Mouse (Mus musculus): ENCODE measurements around the gene Eif4a2. TPM values are rescaled to one million over a fixed set of nuclear protein-coding genes. Genes with fewer than 3 reads are reported as not detected.

Eif4a2 gene
- polyA plus RNA-seq, 1 experiment = 288 TPM

DNA sequence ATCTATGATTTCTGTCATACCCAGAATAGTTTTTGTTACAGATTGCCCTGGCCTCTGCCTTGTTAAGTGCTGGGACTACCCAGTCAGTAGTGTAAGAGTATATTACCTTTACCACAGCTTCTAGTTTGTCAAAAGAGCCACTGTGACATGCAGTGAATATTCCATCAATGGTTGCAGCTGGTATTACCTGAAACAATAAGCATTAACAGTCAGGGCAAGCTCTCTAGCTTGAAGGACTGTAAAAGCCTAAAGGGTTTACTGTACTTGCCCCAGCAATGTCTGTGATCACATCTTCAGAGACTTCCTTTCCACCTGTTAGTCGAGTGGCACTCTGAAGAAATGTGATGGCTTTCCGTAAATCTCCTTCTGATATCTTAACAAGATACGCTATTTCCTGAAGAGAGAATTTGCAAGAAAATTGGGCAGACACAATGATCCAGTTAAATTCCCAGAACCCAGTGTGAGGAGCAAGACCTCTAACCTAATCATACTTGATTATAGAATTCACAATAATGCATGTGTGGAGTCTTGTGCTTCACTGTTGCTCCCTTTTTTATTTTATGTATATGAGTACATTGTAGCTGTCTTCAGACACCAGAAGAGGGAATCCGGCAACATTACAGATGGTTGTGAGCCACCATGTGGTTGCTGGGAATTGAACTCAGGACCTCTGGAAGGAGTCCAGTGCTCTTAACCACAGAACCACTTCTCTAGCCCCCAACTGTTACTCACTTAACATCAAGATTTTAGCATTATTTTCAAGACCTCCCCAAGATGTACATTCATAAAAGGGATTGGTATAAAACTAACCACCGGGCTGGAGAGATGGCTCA is 7.3 kb downstream of the Eif4a2 start:
- no peaks in the 10 kb centered on the region for H3K4me1 ChIP-seq (ENCODE audit: control insufficient read depth, insufficient read depth, insufficient read length, low read length)
- H3K4me3 ChIP-seq (ENCODE audit: insufficient read depth, low read depth, low read length) = no peak overlapping the region
- H3K27ac ChIP-seq (replicated peaks; ENCODE audit: low read depth, low read length) = no peak overlapping the region

DNA sequence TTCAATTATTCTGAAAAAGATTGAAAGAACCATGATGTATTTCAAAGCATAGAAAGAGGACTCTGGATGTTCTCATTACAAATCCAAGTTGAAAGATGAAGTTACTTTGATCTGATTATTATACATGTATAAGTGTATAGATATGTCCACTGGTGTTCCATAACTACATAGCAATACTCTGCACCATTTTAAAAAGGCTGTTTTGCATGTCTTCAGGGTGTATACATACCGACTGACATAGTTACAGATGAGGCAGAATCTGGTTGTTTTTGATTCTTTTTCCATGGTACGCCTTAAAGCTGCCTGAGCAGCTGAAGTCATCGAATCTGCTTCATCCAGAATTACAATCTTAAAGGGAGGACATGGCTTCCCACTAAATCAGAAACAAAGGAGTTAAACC is 8.2 kb downstream of the Eif4a2 start:
- Histone ChIP-seq H3K4me3 (ENCODE audit: insufficient read depth, low read depth, low read length) (no peak overlapping the region), H3K4me1 (ENCODE audit: control insufficient read depth, insufficient read depth, insufficient read length, low read length) (no peaks in the 10 kb centered on the region), H3K27ac (replicated peaks; ENCODE audit: low read depth, low read length) (no peak overlapping the region)

- Histone ChIP-seq H3K4me3 (ENCODE audit: insufficient read depth, low read depth, low read length) (no peak overlapping the region), H3K27ac (replicated peaks; ENCODE audit: low read depth, low read length) (no peak overlapping the region), H3K4me1 (ENCODE audit: control insufficient read depth, insufficient read depth, insufficient read length, low read length) (no peaks in the 10 kb centered on the region)
Measured at GRCm38 (mm10) chr16:23117173-23117572, 9.9 kb downstream of the Eif4a2 start.

DNA sequence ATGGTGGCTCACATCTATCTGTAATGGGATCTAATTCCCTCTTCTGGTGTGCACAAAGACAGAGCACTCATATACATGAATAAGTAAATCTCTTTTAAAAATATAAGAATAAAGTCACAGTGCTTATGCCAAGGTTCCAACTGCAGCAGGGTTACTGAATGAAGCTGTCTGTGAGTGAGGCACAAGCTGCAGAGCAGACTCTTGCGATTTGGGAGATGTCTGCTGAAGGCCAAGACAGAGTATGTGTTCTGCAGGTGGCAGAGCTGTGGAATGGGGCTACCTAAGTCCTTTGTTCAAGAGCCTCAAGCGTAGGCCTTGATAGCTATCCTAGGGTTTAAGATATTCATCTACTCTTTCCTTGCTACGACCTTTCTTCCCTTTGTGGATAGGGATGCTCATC is 15.2 kb downstream of the Eif4a2 start:
- Histone ChIP-seq H3K27ac (replicated peaks; ENCODE audit: low read depth, low read length) (no peak overlapping the region), H3K4me1 (ENCODE audit: control insufficient read depth, insufficient read depth, insufficient read length, low read length) (no peaks in the 10 kb centered on the region), H3K4me3 (ENCODE audit: insufficient read depth, low read depth, low read length) (no peak overlapping the region)

- Histone ChIP-seq H3K4me1 (ENCODE audit: control insufficient read depth, insufficient read depth, insufficient read length, low read length) (no peaks in the 10 kb centered on the region), H3K4me3 (ENCODE audit: insufficient read depth, low read depth, low read length) (no peak overlapping the region), H3K27ac (replicated peaks; ENCODE audit: low read depth, low read length) (no peak overlapping the region)
Measured at GRCm38 (mm10) chr16:23123104-23123503, 15.9 kb downstream of the Eif4a2 start.

GRCm38 (mm10) chr16:23124398-23124797 is 17.2 kb downstream of the Eif4a2 start:
- no peak overlapping the region for H3K4me3 ChIP-seq (ENCODE audit: insufficient read depth, low read depth, low read length)
- H3K4me1 ChIP-seq (ENCODE audit: control insufficient read depth, insufficient read depth, insufficient read length, low read length) = no peaks in the 10 kb centered on the region
- no peak overlapping the region for H3K27ac ChIP-seq (replicated peaks; ENCODE audit: low read depth, low read length)

GRCm38 (mm10) chr16:23127311-23127672 is 20.0 kb downstream of the Eif4a2 start:
- Histone ChIP-seq H3K4me3 (ENCODE audit: insufficient read depth, low read depth, low read length) (peak overlapping the region; percentile 84), H3K4me1 (ENCODE audit: control insufficient read depth, insufficient read depth, insufficient read length, low read length) (no peaks in the 10 kb centered on the region), H3K27ac (replicated peaks; ENCODE audit: low read depth, low read length) (no peak overlapping the region)

GRCm38 (mm10) chr16:23127673-23128375 is 20.6 kb downstream of the Eif4a2 start, which contains the start of gene Rfc4:
TSS of gene Rfc4 (minus strand) at chr16:23127737.
- Histone ChIP-seq H3K27ac (replicated peaks; ENCODE audit: low read depth, low read length) (peak within 1 kb of the TSS; percentile 96), H3K4me3 (ENCODE audit: insufficient read depth, low read depth, low read length) (peak within 1 kb of the TSS; percentile 84), H3K4me1 (ENCODE audit: control insufficient read depth, insufficient read depth, insufficient read length, low read length) (no peaks in the 10 kb centered on the region)

DNA sequence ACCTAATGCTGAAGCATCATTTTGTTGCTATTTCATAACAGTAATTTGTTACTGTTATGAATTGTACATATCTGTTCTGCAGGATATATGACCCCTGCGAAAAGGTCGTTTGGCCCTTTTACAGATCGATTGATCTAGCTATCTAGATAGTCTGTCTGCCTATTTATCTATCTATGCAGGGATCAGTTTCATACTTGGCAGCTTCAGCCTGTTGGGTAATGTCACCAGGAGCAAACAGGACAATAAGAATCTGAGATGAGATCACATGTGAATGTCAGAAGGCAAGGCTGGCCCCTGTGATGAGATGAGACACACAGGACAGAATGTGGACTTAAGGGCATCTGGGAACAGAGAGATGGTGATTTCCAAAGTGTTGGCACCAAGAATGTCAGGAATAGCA is 23.1 kb downstream of the Eif4a2 start:
- H3K27ac ChIP-seq (replicated peaks; ENCODE audit: low read depth, low read length) = no peak overlapping the region
- no peaks in the 10 kb centered on the region for H3K4me1 ChIP-seq (ENCODE audit: control insufficient read depth, insufficient read depth, insufficient read length, low read length)
- H3K4me3 ChIP-seq (ENCODE audit: insufficient read depth, low read depth, low read length) = no peak overlapping the region

GRCm38 (mm10) chr16:23132336-23132735 is 25.1 kb downstream of the Eif4a2 start:
- Histone ChIP-seq H3K4me3 (ENCODE audit: insufficient read depth, low read depth, low read length) (no peak overlapping the region), H3K4me1 (ENCODE audit: control insufficient read depth, insufficient read depth, insufficient read length, low read length) (no peaks in the 10 kb centered on the region), H3K27ac (replicated peaks; ENCODE audit: low read depth, low read length) (no peak overlapping the region)

DNA sequence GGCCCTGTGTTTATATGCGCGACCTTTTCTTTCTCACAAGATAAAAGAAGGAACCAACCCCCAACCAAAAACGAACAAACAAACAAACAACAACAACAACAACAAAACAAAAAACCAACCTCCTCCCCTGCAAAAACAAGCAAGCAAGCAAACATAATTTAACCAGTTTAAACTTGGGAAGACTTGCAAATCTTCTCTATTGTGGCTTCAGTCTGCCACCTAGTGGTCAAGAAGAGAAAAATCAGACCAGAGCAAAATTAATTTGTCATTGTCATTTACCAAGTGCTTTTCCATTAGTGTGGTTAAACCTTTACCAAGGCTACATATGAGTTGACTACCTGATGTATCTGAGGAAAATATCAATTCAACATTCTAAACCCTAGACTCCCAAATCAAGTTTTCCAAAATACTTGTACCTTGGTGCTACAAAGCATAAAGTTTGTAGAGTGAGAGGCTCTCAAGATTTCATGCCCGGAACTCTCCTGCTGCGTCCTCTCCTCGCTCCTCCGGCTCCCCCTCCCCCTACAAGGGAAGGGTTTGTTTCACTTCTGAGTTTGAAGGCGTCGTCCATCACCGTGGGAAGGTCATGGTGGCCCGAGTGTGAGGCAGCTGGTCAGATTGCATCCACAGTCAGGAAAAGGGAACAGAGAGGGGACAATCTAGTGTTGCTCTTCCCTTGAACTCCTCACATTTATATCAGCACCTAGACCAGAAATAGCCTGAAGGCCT is 28.3 kb downstream of the Eif4a2 start:
- Histone ChIP-seq H3K4me3 (ENCODE audit: insufficient read depth, low read depth, low read length) (no peak overlapping the region), H3K27ac (replicated peaks; ENCODE audit: low read depth, low read length) (no peak overlapping the region), H3K4me1 (ENCODE audit: control insufficient read depth, insufficient read depth, insufficient read length, low read length) (no peaks in the 10 kb centered on the region)

GRCm38 (mm10) chr16:23136406-23136970 is 29.2 kb downstream of the Eif4a2 start:
- Histone ChIP-seq H3K4me3 (ENCODE audit: insufficient read depth, low read depth, low read length) (no peak overlapping the region), H3K27ac (replicated peaks; ENCODE audit: low read depth, low read length) (no peak overlapping the region), H3K4me1 (ENCODE audit: control insufficient read depth, insufficient read depth, insufficient read length, low read length) (no peaks in the 10 kb centered on the region)

DNA sequence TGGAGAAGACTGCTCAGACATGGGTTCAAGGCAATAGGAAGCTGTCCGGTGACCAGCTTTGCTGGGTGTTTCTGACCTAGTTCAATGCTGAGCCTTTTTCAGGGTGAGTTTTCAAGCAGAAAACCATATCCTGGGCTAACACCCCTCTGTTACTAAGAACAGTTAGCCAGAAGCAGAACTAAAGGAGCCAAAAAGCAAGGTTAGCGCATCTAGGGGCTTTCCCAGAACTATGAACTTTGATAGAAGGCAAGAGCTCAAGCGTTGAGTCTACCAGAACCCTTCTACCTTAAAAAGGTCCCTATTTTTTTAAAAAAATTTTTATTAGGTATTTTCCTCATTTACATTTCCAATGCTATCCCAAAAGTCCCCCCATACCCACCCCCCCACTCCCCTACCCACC is 33.7 kb downstream of the Eif4a2 start:
- Histone ChIP-seq H3K4me1 (ENCODE audit: control insufficient read depth, insufficient read depth, insufficient read length, low read length) (peaks cover 9% of the 10 kb centered on the region), H3K4me3 (ENCODE audit: insufficient read depth, low read depth, low read length) (no peak overlapping the region), H3K27ac (replicated peaks; ENCODE audit: low read depth, low read length) (no peak overlapping the region)

DNA sequence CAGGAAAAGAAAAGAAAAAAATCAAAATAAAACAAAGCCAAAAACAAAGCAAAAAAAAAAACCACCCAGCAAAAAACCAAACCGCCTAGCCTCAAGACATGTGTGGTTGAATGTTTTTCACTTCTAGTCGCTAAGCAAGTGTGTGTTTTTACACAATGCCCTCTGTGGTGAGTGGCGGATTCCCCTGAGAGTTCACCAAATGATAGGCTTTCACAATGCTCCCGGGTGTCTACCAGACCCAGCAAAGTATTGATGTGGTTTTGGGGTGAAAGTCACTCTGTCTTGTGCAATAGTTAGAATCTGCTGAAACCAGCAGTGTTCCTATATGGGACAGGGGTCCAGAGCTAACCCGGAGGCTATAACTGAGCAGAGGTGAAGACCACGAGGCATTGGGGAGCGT is 37.1 kb downstream of the Eif4a2 start:
- H3K4me3 ChIP-seq (ENCODE audit: insufficient read depth, low read depth, low read length) = no peak overlapping the region
- H3K4me1 ChIP-seq (ENCODE audit: control insufficient read depth, insufficient read depth, insufficient read length, low read length) = peaks cover 9% of the 10 kb centered on the region
- H3K27ac ChIP-seq (replicated peaks; ENCODE audit: low read depth, low read length) = peak overlapping the region; percentile 90

DNA sequence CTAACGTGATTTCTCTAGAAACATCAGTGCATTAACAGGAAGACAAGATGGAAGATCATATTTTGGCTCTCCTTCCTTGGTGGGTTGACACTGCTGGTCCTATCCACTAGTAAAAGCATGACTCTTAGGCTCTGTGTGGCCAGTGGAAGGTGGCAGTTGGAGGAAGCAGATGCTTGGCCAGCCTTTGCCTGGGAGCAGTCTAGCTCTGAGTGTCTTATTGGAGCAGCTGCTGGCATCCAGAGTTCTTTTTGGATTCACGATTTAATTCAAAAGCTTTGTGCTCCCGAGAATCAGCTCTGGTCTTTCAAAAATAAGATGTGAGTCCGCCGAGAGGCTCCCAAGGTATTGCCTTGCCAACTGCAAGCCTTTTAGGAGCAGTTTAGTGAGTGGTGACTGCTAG is 38.0 kb downstream of the Eif4a2 start:
- Histone ChIP-seq H3K4me3 (ENCODE audit: insufficient read depth, low read depth, low read length) (no peak overlapping the region), H3K4me1 (ENCODE audit: control insufficient read depth, insufficient read depth, insufficient read length, low read length) (peaks cover 9% of the 10 kb centered on the region), H3K27ac (replicated peaks; ENCODE audit: low read depth, low read length) (peak overlapping the region; percentile 90)

Measured in brown adipose tissue, adult 24 weeks (tissue).